Mouse (Mus musculus) intestine, embryonic 16.5 days (tissue): Measurements from ENCODE around the gene Pak4. TPM values are rescaled to one million over a fixed set of nuclear protein-coding genes. Genes with fewer than 3 reads are reported as not detected.
"Not testable (repeated sequence)": the region's sequence is repeated elsewhere in the genome, so short reads cannot be mapped to it uniquely, and the experiment has no call there.

ENCODE experiments used
- ATAC-seq: fragments of 200-750 bp; cut with Nextera tagmentation; 2 replicates; pipeline ENCODE4 v1.8.0; 2017; ENCODE audit warnings: moderate TSS enrichment, moderate library complexity
- H3K27ac ChIP-seq: fragments of 300-500 bp; sonication (generic); 2 replicates; pipeline ENCODE4 v1.5.1; 2014; ENCODE audit warnings: mild to moderate bottlenecking, low read length
- H3K27me3 ChIP-seq: fragments of 300-500 bp; sonication (generic); replicated peaks from 2 replicates; pipeline ENCODE4 v1.6.1; 2014; ENCODE audit warnings: low read length, control low read depth, mixed read lengths; ENCODE audit not compliant: control insufficient read depth, insufficient read depth
- H3K36me3 ChIP-seq: fragments of 300-500 bp; sonication (generic); 2 replicates; pipeline ENCODE4 v1.6.1; 2014; ENCODE audit warnings: low read length, control low read depth; ENCODE audit not compliant: control insufficient read depth, insufficient read depth
- H3K4me1 ChIP-seq: fragments of 300-500 bp; sonication (generic); 2 replicates; pipeline ENCODE4 v1.6.1; 2014; ENCODE audit warnings: low read length, control low read depth, mixed read lengths; ENCODE audit not compliant: control insufficient read depth, insufficient read depth
- H3K4me2 ChIP-seq: fragments of 300-500 bp; sonication (generic); 2 replicates; pipeline ENCODE4 v1.6.1; 2014; ENCODE audit warnings: low read depth, low read length, control low read depth
- H3K4me3 ChIP-seq: fragments of 300-500 bp; sonication (generic); 2 replicates; pipeline ENCODE4 v1.5.1; 2014; ENCODE audit warnings: mild to moderate bottlenecking, low read length
- H3K9ac ChIP-seq: fragments of 300-500 bp; sonication (generic); 2 replicates; pipeline ENCODE4 v1.6.1; 2014; ENCODE audit warnings: low read depth, low read length
- H3K9me3 ChIP-seq: fragments of 300-500 bp; sonication (generic); 2 replicates; pipeline ENCODE4 v1.6.1; 2016; ENCODE audit warnings: low read length, control low read depth; ENCODE audit not compliant: control insufficient read depth
- WGBS: fragments of 180-500 bp; shearing (Covaris S2); extraction: QIAGEN DNeasy Blood & Tissue Kit; methylation state at CpG from one replicate; pipeline ENCODE4 v1.1.7; 2014; 5-methylcytosine and 5-hydroxymethylcytosine counted together
- polyA plus RNA-seq: library from polyadenylated mRNA; unstranded; fragments of >200 nt; fragmentation: Nextera tagmentation; extraction: Ambion mirVana; gene quantifications from 2 replicates; pipeline ENCODE4 v1.2.1, GENCODE M21; 2015

Pak4 gene
- polyA plus RNA-seq, 1 experiment from 2014 or later, result 55.4 TPM

DNA sequence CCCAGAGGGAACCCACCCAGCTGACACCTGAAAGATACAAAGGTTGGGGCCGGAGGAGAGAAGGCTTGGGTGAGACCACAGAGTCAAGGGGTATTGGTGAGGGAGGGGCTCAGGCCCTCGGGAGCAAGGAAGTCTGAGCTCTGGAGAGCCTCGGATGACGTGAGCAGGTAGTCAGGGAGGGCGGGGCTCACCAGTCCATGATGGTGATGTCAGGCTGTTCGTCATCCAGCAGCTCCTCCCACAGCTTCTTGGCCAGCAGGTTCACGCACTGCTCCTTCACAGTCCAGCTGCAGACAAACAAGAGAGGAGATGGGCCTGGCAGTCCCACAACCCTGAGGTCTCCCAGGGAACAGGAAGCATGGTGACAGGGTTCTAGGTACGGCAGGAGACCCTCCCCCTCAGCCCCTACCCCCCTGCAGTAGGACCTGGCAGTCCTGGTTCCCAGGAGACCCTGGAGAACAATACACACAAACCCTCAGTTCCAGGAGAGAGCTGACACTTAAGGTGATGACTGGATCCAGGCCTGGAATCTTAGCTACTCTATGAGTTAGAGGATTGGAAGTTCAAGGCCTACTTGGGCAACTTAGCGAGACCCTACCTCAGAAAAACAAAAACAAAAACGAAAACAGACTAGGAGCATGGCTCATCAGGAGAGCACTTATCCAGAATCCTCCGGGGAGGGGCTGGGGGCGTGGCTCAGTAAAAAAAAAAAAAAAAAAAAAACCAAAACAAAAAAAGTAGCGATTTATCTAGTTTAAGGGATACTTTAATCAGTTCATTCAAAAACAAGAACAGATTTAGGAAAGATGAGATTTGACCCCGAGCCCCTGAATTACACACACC is 52.7 kb downstream of the Pak4 start:
- Histone ChIP-seq H3K4me3 (no peak overlapping the region), H3K4me2 (peak overlapping the region; percentile 49; the same call in 1 of the 2 replicates), H3K9me3 (no peaks in the 10 kb centered on the region; the same call in 1 of the 2 replicates), H3K36me3 (no peaks in the 10 kb centered on the region), H3K27me3 (peaks cover 26% of the 10 kb centered on the region), H3K27ac (no peak overlapping the region), H3K4me1 (peaks cover 20% of the 10 kb centered on the region), H3K9ac (no peak overlapping the region)
- 28% methylated on average over 14 of the region's 14 CpGs for WGBS
- peak; percentile 49 for ATAC-seq

DNA sequence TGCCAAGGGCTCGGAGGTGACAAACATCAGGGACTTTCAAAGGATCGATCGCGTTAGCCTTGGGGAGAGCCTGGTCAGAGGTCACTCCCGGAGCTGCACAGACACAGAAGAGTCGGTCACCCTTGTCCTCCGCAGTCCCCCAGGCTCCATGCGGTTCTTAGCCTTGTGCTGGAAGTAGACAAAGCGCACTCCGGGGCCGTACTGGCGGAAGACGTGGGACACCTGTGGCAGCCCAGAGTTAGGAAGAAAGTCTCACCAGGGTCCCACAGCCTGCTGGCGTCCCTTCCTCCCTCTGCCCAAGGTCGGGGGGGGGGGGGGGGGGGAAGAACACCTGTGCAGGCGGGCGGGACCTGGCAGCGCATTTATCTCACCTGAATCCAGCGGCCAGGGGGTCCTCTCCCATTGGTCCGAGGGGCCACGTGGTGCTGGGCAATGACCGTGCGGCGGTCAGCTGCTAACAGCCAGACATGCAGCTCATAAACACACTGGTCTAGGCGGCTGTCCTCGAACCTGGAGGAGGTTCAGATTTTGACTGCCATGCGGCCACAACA is 53.9 kb downstream of the Pak4 start:
- no peak overlapping the region for H3K27ac ChIP-seq
- peak; percentile 67 for ATAC-seq
- H3K9ac ChIP-seq, result peak overlapping the region; percentile 53
- peak overlapping the region; percentile 33 for H3K4me3 ChIP-seq
- H3K4me2 ChIP-seq, result peak overlapping the region; percentile 49
- no peaks in the 10 kb centered on the region for H3K9me3 ChIP-seq
- H3K36me3 ChIP-seq, result no peaks in the 10 kb centered on the region
- WGBS, result 6% methylated on average over 25 of the region's 27 CpGs
- peaks cover 20% of the 10 kb centered on the region for H3K4me1 ChIP-seq
- peaks cover 26% of the 10 kb centered on the region for H3K27me3 ChIP-seq

DNA sequence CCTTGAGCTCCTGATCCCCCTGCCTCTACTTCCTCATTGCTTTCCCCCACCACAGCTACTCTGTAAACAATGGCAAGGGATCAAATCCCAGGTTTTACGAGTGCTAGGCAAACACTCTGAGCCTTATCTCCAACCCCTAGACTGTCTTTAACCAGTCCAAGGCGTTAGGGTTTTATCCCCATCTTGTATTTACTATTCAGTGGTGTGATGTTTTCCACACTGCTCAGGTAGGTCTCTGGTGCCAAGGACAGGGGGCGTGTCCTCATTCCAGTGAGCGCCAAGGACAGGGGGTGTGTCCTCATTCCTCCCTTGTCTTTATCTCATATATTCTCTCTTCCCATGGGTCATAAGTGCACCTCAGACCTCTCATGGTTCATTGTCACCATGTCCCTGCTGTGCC is 57.5 kb downstream of the Pak4 start, which contains the start of gene Sycn:
Gene Sycn (plus strand): TSS at position 360 of the 400 bp plus-strand sequence.
- WGBS, result 47% methylated on average over 4 of the region's 4 CpGs
- H3K9ac ChIP-seq, result no peak within 1 kb of the TSS
- H3K9me3 ChIP-seq, result no peaks in the 10 kb centered on the region
- ATAC-seq, result peak; percentile 70
- H3K36me3 ChIP-seq, result no peaks in the 10 kb centered on the region
- H3K4me1 ChIP-seq, result peaks cover 8% of the 10 kb centered on the region; the same call in 1 of the 2 replicates
- H3K4me3 ChIP-seq, result no peak within 1 kb of the TSS
- no peak within 1 kb of the TSS for H3K4me2 ChIP-seq
- peaks cover 7% of the 10 kb centered on the region for H3K27me3 ChIP-seq
- peak within 1 kb of the TSS; percentile 36; the same call in 1 of the 2 replicates for H3K27ac ChIP-seq

DNA sequence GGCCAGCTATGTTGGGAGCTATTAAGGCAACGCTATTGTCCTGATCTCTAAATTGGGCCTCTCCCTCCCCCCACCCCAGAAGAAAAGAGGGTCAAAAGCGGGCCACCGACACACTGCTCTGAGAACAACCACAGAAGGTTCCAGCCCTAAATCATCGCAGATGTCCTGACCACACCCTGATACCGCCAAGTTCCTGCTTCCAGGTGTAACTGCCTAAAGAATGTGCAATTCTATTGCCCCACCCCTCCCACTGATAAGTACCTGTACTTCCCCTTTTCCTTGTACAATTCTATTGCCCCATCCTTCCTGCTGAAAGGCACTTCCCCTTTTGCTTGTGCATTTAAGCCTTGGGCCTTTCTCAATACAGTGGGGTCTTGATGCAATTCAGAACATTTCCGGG is 59.1 kb downstream of the Pak4 start:
- not testable (repeated sequence) for H3K27me3 ChIP-seq, H3K27ac ChIP-seq, H3K36me3 ChIP-seq, H3K9ac ChIP-seq, H3K4me1 ChIP-seq, ATAC-seq, H3K4me3 ChIP-seq, H3K9me3 ChIP-seq, H3K4me2 ChIP-seq
- 88% methylated on average over 6 of the region's 6 CpGs for WGBS

DNA sequence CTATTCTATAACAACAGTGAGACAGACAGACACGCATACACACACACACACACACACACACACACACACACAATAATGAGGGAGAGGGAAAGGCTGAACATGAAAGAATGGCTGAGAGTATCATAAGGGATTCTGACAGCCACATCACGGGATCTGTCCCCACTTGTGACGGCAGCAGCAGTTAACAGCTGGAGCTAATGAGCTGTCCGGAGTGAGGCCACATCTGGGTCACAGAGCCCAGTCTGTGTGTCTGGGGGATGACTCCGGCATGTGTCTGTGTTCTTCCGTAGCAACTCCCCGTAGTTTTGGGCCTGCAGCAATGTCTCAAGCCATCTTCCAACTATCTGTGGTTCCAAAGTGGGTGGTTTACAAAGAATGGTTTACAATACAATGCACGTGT is 66.0 kb downstream of the Pak4 start:
- Histone ChIP-seq H3K4me3 (no peak overlapping the region), H3K36me3 (no peaks in the 10 kb centered on the region), H3K9me3 (no peaks in the 10 kb centered on the region), H3K27me3 (no peaks in the 10 kb centered on the region), H3K4me1 (no peaks in the 10 kb centered on the region), H3K4me2 (no peak overlapping the region), H3K9ac (no peak overlapping the region), H3K27ac (no peak overlapping the region)
- WGBS, result 74% methylated on average over 8 of the region's 8 CpGs
- ATAC-seq, result no peak

DNA sequence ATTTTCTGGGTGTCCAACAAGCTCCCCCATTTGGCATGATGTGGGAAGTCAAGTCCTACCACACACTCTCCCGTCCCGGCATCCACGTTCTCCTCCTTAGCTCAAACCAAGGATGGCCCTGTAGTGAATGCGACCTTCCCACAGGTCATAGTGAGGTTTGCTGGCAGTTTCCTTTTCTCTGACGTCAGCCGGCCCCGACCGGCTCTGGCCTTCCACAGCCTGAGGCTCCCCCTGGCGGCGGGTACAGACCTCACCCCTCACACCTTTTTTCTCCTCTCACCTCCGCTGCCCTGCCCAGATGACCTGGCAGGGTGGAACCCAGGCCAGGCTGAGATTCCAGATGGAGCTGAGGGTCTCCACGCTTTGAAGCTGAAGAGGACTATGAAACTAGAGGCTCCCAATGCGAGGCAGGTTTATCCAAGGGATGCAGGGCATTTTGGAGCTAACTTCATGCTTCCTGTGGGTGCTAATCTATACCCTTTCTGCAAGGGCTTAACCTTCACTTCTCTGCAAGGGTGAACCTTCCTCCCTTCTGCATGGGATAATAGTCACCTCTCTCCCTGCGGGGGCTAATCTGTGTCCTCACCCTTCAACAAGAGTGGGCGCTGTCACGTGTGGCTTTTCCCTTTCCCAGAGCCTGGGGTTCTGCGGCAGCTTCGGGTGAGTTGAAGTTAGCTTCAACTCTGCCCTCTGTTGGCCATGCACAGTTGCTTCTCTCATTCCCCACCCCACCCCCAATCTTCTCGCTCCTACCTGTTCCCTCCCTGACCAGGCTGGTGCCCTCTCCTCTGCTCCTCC is 69.9 kb downstream of the Pak4 start:
- no peak overlapping the region for H3K4me2 ChIP-seq
- 7% methylated on average over 19 of the region's 19 CpGs for WGBS

DNA sequence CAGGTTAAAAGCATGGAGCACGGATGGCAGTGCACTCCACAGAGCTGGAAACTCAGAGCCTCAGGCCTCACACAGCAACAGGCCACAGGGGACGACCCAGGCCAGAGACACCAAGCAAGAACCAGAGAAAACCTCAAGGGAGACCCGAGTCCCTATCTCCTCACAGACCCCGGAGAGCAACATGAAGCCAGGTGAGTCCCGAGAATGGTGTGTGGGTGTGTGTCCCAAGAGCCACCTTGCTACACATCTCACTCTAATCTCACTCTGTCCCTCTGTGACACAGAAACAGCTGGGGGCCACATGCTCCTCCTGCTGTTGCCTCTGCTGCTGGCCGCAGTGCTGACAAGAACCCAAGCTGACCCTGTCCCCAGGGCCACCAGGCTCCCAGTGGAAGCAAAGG is 75.4 kb downstream of the Pak4 start, which contains the start of gene Ifnl3:
Gene Ifnl3 (plus strand): TSS at position 301 of the 400 bp plus-strand sequence.
- WGBS, result 70% methylated on average over 5 of the region's 6 CpGs

More for the DNA sequence above, 69.9 kb downstream of the Pak4 start:
- Histone ChIP-seq H3K9me3 (no peaks in the 10 kb centered on the region), H3K36me3 (no peaks in the 10 kb centered on the region), H3K9ac (no peak overlapping the region), H3K27me3 (no peaks in the 10 kb centered on the region), H3K27ac (no peak overlapping the region), H3K4me3 (no peak overlapping the region), H3K4me1 (no peaks in the 10 kb centered on the region)
- ATAC-seq, result peak; percentile 84

DNA sequence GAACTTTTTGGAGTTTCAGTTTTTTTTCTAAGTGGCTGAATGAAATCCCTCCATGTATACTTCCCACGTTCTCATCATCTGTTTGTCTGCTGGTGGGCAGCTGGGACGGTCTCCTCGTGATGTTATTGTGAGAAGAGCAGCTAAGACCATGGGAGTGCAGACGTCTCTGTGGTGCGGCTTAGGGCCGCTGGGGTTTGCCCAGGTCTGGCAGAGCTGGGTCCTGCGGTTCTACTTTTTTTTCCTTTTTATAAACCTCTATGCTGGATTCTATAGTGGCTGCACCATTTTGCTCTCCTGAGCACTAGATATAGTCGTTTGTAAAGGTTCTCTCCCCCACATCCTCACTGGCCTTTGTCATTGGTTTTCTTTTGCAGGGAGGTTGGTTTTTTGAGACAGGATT is 86.5 kb downstream of the Pak4 start:
- no peaks in the 10 kb centered on the region for H3K9me3 ChIP-seq
- no peak overlapping the region for H3K9ac ChIP-seq
- H3K36me3 ChIP-seq, result no peaks in the 10 kb centered on the region
- H3K27me3 ChIP-seq, result no peaks in the 10 kb centered on the region
- H3K4me3 ChIP-seq, result no peak overlapping the region
- no peaks in the 10 kb centered on the region for H3K4me1 ChIP-seq
- no peak overlapping the region for H3K27ac ChIP-seq
- WGBS, result 64% methylated on average over 8 of the region's 8 CpGs
- no peak overlapping the region for H3K4me2 ChIP-seq
- no peak for ATAC-seq

More for the DNA sequence above, 75.4 kb downstream of the Pak4 start, which contains the start of gene Ifnl3:
- not testable (repeated sequence) for H3K4me2 ChIP-seq, H3K27me3 ChIP-seq, H3K27ac ChIP-seq, H3K4me3 ChIP-seq, H3K9me3 ChIP-seq, H3K9ac ChIP-seq, ATAC-seq, H3K4me1 ChIP-seq, H3K36me3 ChIP-seq

DNA sequence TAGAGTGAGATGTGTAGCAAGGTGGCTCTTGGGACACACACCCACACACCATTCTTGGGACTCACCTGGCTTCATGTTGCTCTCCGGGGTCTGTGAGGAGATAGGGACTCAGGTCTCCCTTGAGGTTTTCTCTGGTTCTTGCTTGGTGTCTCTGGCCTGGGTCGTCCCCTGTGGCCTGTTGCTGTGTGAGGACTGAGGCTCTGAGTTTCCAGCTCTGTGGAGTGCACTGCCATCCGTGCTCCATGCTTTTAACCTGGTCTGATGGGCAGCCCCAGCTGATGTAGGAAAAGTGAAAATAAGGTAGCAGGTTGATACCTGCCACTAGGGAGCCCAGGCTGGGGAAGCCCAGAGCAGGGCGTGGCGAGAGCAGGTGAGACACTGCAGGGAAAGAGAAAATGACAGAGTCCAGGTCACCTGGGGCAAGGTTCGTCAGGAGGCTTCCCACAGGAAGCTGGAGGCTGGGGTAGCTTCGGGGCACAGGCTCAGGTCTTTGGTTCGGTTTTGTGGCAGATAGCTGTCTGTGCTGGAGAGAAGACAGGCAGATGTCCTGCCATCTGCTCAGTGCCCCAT is 87.5 kb downstream of the Pak4 start, which contains the start of gene Ifnl2:
Gene Ifnl2 (minus strand): TSS at position 51 of the 570 bp plus-strand sequence.
- H3K27me3 ChIP-seq, H3K9me3 ChIP-seq, H3K9ac ChIP-seq, H3K27ac ChIP-seq, H3K36me3 ChIP-seq, H3K4me1 ChIP-seq, H3K4me2 ChIP-seq, H3K4me3 ChIP-seq: not testable (repeated sequence)
- peak; percentile 71; the same call in 1 of the 2 replicates for ATAC-seq
- 59% methylated on average over 8 of the region's 8 CpGs for WGBS
